Mouse (Mus musculus) CH12.LX (cell line): ENCODE data around the gene Col19a1. TPM values are rescaled to one million over a fixed set of nuclear protein-coding genes. Genes with fewer than 3 reads are reported as not detected.

Experiments
- DNase-seq: peaks from one replicate; pipeline ENCODE4 v3.0.0-alpha.2; 2013; ENCODE audit errors: extremely low read depth
- H3K27ac ChIP-seq: 2 replicates; pipeline ENCODE4 v1.5.1; 2012; ENCODE audit warnings: low read depth, mild to moderate bottlenecking, control low read depth, moderate library complexity; ENCODE audit not compliant: insufficient read depth
- H3K27me3 ChIP-seq: replicated peaks from 2 replicates; pipeline ENCODE3; 2012; ENCODE audit warnings: inconsistent platforms
- H3K36me3 ChIP-seq, 2 experiments: replicated peaks in 1 of 2; 2 replicates each; pipeline versions ENCODE3 to v1.6.1; 2012; ENCODE audit warnings: inconsistent platforms in 1 of 2, low read length in 1 of 2, mild to moderate bottlenecking in 1 of 2, mixed read lengths in 1 of 2, moderate library complexity in 1 of 2; ENCODE audit not compliant: control insufficient read depth in 1 of 2, insufficient read depth in 1 of 2
- H3K4me1 ChIP-seq, 2 experiments: 2 replicates each; pipeline ENCODE4 v1.6.1; 2012; ENCODE audit warnings: inconsistent platforms in 1 of 2, moderate library complexity in 1 of 2; ENCODE audit not compliant: insufficient read depth in 2 of 2, control insufficient read depth in 1 of 2
- H3K4me2 ChIP-seq: 2 replicates; pipeline ENCODE4 v1.6.1; 2012; ENCODE audit warnings: low read depth, mild to moderate bottlenecking, control low read depth; ENCODE audit not compliant: poor library complexity, insufficient read depth, severe bottlenecking
- H3K4me3 ChIP-seq, 3 experiments: fragments of 150-350 bp in 1 of 3; sonication (generic) in 1 of 3; replicated peaks in 1 of 3; 2 replicates each; pipeline versions ENCODE3 to v1.5.1; 2011 to 2012; ENCODE audit warnings: low read depth in 2 of 3, low read length in 2 of 3, mild to moderate bottlenecking in 2 of 3, moderate library complexity in 2 of 3, control low read depth in 1 of 3, improper control_type of control experiment in 1 of 3, inconsistent platforms in 1 of 3, mixed read lengths in 1 of 3; ENCODE audit not compliant: poor library complexity in 1 of 3
- H3K79me2 ChIP-seq: replicated peaks from 2 replicates; pipeline ENCODE4 v1.6.1; 2012; ENCODE audit warnings: mild to moderate bottlenecking, moderate library complexity; ENCODE audit not compliant: control insufficient read depth, poor library complexity, insufficient read depth, severe bottlenecking; ENCODE audit errors: extremely low read depth
- H3K9ac ChIP-seq: 2 replicates; pipeline ENCODE4 v1.6.1; 2012; ENCODE audit warnings: low read depth, mild to moderate bottlenecking, control low read depth, moderate library complexity; ENCODE audit not compliant: insufficient read depth
- H3K9me3 ChIP-seq: replicated peaks from 2 replicates; pipeline ENCODE3; 2012; ENCODE audit warnings: low read length, inconsistent platforms, mixed read lengths
- CHD2 ChIP-seq: IDR thresholded peaks from 2 replicates; pipeline ENCODE4 v1.6.1; 2011; ENCODE audit warnings: low read length, improper control_type of control experiment
- E2F4 ChIP-seq: IDR thresholded peaks from 2 replicates; pipeline ENCODE4 v1.6.1; 2011; ENCODE audit warnings: low read depth, low read length, improper control_type of control experiment; ENCODE audit not compliant: insufficient replicate concordance
- ELF1 ChIP-seq: IDR thresholded peaks from 2 replicates; pipeline ENCODE4 v1.6.1; 2014; ENCODE audit warnings: low read depth, mild to moderate bottlenecking, inconsistent platforms, low read length, improper control_type of control experiment
- EP300 ChIP-seq: IDR thresholded peaks from 2 replicates; pipeline ENCODE4 v1.6.1; 2011; ENCODE audit warnings: low read length, improper control_type of control experiment
- GABPA ChIP-seq: IDR thresholded peaks from 2 replicates; pipeline ENCODE4 v1.6.1; 2012; ENCODE audit warnings: low read depth, low read length, improper control_type of control experiment, inconsistent platforms; ENCODE audit not compliant: insufficient replicate concordance
- HCFC1 ChIP-seq: IDR thresholded peaks from 2 replicates; pipeline ENCODE4 v1.6.1; 2012; ENCODE audit warnings: low read depth, mild to moderate bottlenecking, inconsistent platforms, low read length, improper control_type of control experiment
- IRF4 ChIP-seq: IDR thresholded peaks from 2 replicates; pipeline ENCODE4 v1.6.1; 2014; ENCODE audit warnings: low read depth, mild to moderate bottlenecking, inconsistent platforms, low read length, improper control_type of control experiment
- KAT2A ChIP-seq: IDR thresholded peaks from 2 replicates; pipeline ENCODE4 v1.6.1; 2012; ENCODE audit warnings: low read length, improper control_type of control experiment, inconsistent platforms; ENCODE audit not compliant: insufficient replicate concordance
- MAFK ChIP-seq: IDR thresholded peaks from 2 replicates; pipeline ENCODE4 v1.6.1; 2011; ENCODE audit warnings: low read length, improper control_type of control experiment; ENCODE audit not compliant: insufficient replicate concordance
- MAX ChIP-seq: IDR thresholded peaks from 2 replicates; pipeline ENCODE4 v1.6.1; 2011; ENCODE audit warnings: low read length, improper control_type of control experiment
- MEF2A ChIP-seq: IDR thresholded peaks from 2 replicates; pipeline ENCODE4 v1.6.1; 2014; ENCODE audit warnings: low read depth, mild to moderate bottlenecking, inconsistent platforms, low read length, improper control_type of control experiment, borderline replicate concordance
- POLR2A ChIP-seq: IDR thresholded peaks from 2 replicates; pipeline ENCODE4 v1.6.1; 2011; ENCODE audit warnings: low read depth, mild to moderate bottlenecking, improper control_type of control experiment, low read length
- POLR2AphosphoS2 ChIP-seq: IDR thresholded peaks from 2 replicates; pipeline ENCODE4 v1.6.1; 2011; ENCODE audit warnings: low read depth, low read length, improper control_type of control experiment
- SIN3A ChIP-seq: IDR thresholded peaks from 2 replicates; pipeline ENCODE4 v1.6.1; 2012; ENCODE audit warnings: low read length, improper control_type of control experiment, inconsistent platforms
- SMC3 ChIP-seq: IDR thresholded peaks from 2 replicates; pipeline ENCODE4 v1.6.1; 2011; ENCODE audit warnings: low read depth, low read length, improper control_type of control experiment
- TBP ChIP-seq: conservative IDR thresholded peaks from 2 replicates; pipeline ENCODE4 v1.6.1; 2011; ENCODE audit warnings: low read depth, low read length, improper control_type of control experiment
- UBTF ChIP-seq: IDR thresholded peaks from 2 replicates; pipeline ENCODE4 v1.6.1; 2012; ENCODE audit warnings: low read depth, mild to moderate bottlenecking, inconsistent platforms, low read length, improper control_type of control experiment, moderate library complexity
- USF1 ChIP-seq: IDR thresholded peaks from 2 replicates; pipeline ENCODE4 v1.6.1; 2014; ENCODE audit warnings: low read depth, mild to moderate bottlenecking, inconsistent platforms, low read length, improper control_type of control experiment
- USF2 ChIP-seq: conservative IDR thresholded peaks from 2 replicates; pipeline ENCODE4 v1.6.1; 2011; ENCODE audit warnings: low read depth, low read length, improper control_type of control experiment
- ZC3H11A ChIP-seq: IDR thresholded peaks from 2 replicates; pipeline ENCODE4 v1.6.1; 2012; ENCODE audit warnings: low read depth, mild to moderate bottlenecking, inconsistent platforms, low read length, improper control_type of control experiment
- ZNF384 ChIP-seq: IDR thresholded peaks from 2 replicates; pipeline ENCODE4 v1.6.1; 2012; ENCODE audit warnings: low read depth, low read length, improper control_type of control experiment, inconsistent platforms
- dilution Hi-C: fragments of 300-500 bp; cut with MboI; formaldehyde crosslinking; loops from 2 replicates; pipeline ENCODE4 v1.14.3; 2020; ENCODE audit warnings: low sequenced_read_pairs; ENCODE audit not compliant: extremely low pct_unique_long_range_greater_than_20kb, extremely low pct_ligation_motif_present
- in situ Hi-C: fragments of 300-500 bp; cut with MboI; formaldehyde crosslinking; loops from 3 replicates; pipeline ENCODE4 v1.14.3; 2019; ENCODE audit warnings: low sequenced_read_pairs, low pct_ligation_motif_present, low pct_unique_long_range_greater_than_20kb, mixed read lengths
- polyA plus RNA-seq: library from polyadenylated mRNA; unstranded; fragments of >175 nt; gene quantifications from 2 replicates; pipeline ENCODE4 v1.2.1, GENCODE M21; 2012; ENCODE audit warnings: low read depth; ENCODE audit not compliant: insufficient read length
- total RNA-seq, 2 experiments: library from RNA; depleted of rRNA; stranded (reverse); fragments of 300-350 nt in 1 of 2; fragments of >200 nt in 1 of 2; gene quantifications; 2 replicates each; pipeline ENCODE4 v1.2.3; 2012 to 2014

The Col19a1 gene
- total and polyA plus RNA-seq, 3 experiments = not detected

GRCm38 (mm10) chr1:24495400-24495799, 91.9 kb downstream of the Col19a1 start:
- Histone ChIP-seq H3K27me3 (no peaks in the 10 kb centered on the region), H3K79me2 (no peaks in the 10 kb centered on the region), H3K4me1 (no peaks in the 10 kb centered on the region), H3K36me3 (no peaks in the 10 kb centered on the region), H3K4me2 (no peak overlapping the region), H3K9ac (no peak overlapping the region), H3K27ac (no peak overlapping the region), H3K9me3 (no peaks in the 10 kb centered on the region), H3K4me3 (no peak overlapping the region)
- dilution Hi-C loops = no loop called here
- no peak for TF ChIP-seq UBTF
- TF ChIP-seq POLR2A = no peak
- no peak for TF ChIP-seq KAT2A
- no peak for TF ChIP-seq USF1
- no peak for TF ChIP-seq CHD2
- no peak for TF ChIP-seq EP300
- no peak for TF ChIP-seq GABPA
- TF ChIP-seq ZNF384 = no peak
- TF ChIP-seq TBP = no peak
- TF ChIP-seq ELF1 = no peak
- TF ChIP-seq SIN3A = no peak
- no peak for TF ChIP-seq IRF4
- TF ChIP-seq MEF2A = no peak
- no peak for TF ChIP-seq SMC3
- TF ChIP-seq MAFK = no peak
- no peak for TF ChIP-seq HCFC1
- TF ChIP-seq ZC3H11A = no peak
- TF ChIP-seq POLR2AphosphoS2 = no peak
- no peak for TF ChIP-seq MAX
- no peak for TF ChIP-seq E2F4
- no peak for DNase-seq
- in situ Hi-C loops = no loop called here

- H3K79me2 ChIP-seq = no peaks in the 10 kb centered on the region
- no peaks in the 10 kb centered on the region for H3K4me1 ChIP-seq
- no peak overlapping the region for H3K4me3 ChIP-seq
- TF ChIP-seq USF2 (no peak), EP300 (no peak)
- H3K27ac ChIP-seq = no peak overlapping the region
- H3K36me3 ChIP-seq = no peaks in the 10 kb centered on the region
- dilution Hi-C loops = no loop called here
- no peak overlapping the region for H3K9ac ChIP-seq
- in situ Hi-C loops = no loop called here
- no peaks in the 10 kb centered on the region for H3K27me3 ChIP-seq
- H3K9me3 ChIP-seq = no peaks in the 10 kb centered on the region
- no peak overlapping the region for H3K4me2 ChIP-seq
- no peak for DNase-seq
Measured at GRCm38 (mm10) chr1:24484161-24484560, 103.1 kb downstream of the Col19a1 start.
